Mouse (Mus musculus) B cell, adult 62 days (primary cell): ENCODE measurements around the gene Adh6a. TPM values are rescaled to one million over a fixed set of nuclear protein-coding genes. Genes with fewer than 3 reads are reported as not detected.

Experiments
- total RNA-seq: library from RNA; stranded (reverse); gene quantifications from 4 replicates; pipeline ENCODE4 v1.2.4, GENCODE M21; 2023

The Adh6a gene
- not detected in 4 replicates for total RNA-seq

GRCm38 (mm10) chr3:138312965-138313364 lies at the start of gene Adh6a:
Gene Adh6a (plus strand): TSS chr3:138313286.

DNA sequence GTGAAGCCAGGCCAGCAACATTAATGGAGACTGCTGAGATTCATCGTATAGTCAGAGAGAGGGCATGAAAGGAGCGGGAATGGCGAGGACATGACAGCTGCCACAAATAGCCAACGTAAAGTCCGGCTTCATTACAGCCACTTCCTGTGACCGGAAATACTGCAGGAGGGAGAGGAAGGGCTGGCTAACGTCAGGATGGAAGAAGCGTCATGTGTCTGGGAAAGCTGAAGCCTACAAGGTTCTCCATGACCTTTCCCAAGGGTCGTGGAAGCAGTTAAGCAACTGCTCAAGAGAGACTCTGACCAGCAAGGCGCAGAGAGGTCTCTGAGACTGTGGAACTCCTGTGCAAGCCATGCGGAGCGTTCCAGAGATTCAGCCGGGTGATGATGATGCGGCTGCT lies 28.4 kb downstream of the Adh6a start, which contains the start of gene Adh6b:
TSS of gene Adh6b (plus strand) at position 305 of the 400 bp plus-strand sequence.

Other genes with a start within 250 kb of the Adh6a start
- not detected in 4 replicates for gene 1110002E22Rik, start 248.2 kb upstream of the Adh6a start, total RNA-seq
- not detected in 4 replicates for gene Gm5105, start 245.9 kb upstream of the Adh6a start, total RNA-seq
- 7.1 to 11.6 TPM (median 10.3 TPM) in 4 replicates for gene Trmt10a, start 169.8 kb upstream of the Adh6a start, total RNA-seq
- 2.1 to 2.6 TPM (median 2.4 TPM) in 4 replicates for gene Mttp, start 168.3 kb upstream of the Adh6a start, total RNA-seq
- gene 4930579F01Rik, start 119.5 kb upstream of the Adh6a start, total RNA-seq: not detected in 4 replicates
- not detected in 4 replicates for gene Adh7, start 95.5 kb upstream of the Adh6a start, total RNA-seq
- gene Adh1, start 52.3 kb upstream of the Adh6a start, total RNA-seq: not detected in 4 replicates
- not detected in 4 replicates for gene Adh6b, start 28.5 kb downstream of the Adh6a start, total RNA-seq
- gene Adh4, start 102.2 kb downstream of the Adh6a start, total RNA-seq: not detected in 4 replicates
- 53.5 to 64.6 TPM (median 61.6 TPM) in 4 replicates for gene Adh5, start 129.8 kb downstream of the Adh6a start, total RNA-seq
- gene Metap1, start 176.2 kb downstream of the Adh6a start, total RNA-seq: 44.9 to 49.8 TPM (median 46.9 TPM) in 4 replicates
- gene Eif4e, start 212.9 kb downstream of the Adh6a start, total RNA-seq: 65.9 to 84.0 TPM (median 74.0 TPM) in 4 replicates